Mouse (Mus musculus) right cerebral cortex, postnatal 14 days (tissue): ENCODE measurements around the gene Otor.

Experiments
- DNase-seq: peaks from one replicate; pipeline ENCODE4 v3.0.0; 2022

Otor gene

DNA sequence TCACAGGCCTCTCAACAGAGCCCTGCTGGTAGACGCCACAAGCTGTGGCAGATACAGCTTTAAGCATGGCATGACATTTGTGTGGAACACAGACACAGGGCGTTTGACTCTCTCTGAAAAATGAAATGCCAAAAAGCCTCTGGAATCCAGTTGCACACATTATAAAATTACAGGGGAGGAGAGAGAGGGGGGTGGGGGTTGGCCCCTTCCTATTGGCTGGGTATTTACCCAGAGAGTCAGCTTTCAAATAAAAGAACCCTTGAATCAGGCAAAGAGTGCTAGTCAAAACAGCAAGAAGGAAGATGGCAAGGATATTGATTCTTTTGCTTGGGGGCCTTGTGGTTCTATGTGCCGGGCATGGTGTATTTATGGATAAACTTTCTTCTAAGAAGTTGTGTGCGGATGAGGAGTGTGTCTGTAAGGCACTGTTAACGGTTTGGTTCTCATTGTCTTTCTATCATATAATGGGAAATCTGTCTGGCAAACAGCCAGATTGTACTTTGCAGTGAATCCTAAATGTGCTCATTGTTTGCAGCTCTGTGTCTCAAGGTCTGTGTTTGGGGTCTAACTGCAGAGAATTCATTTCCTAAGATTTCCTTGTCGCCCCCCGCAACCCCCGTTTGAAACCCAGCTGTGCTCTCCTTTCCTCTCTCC, at the start of gene Otor:
Gene Otor, plus strand, starts transcription at position 276 of the 654 bp plus-strand sequence.
- no peak for DNase-seq

DNA sequence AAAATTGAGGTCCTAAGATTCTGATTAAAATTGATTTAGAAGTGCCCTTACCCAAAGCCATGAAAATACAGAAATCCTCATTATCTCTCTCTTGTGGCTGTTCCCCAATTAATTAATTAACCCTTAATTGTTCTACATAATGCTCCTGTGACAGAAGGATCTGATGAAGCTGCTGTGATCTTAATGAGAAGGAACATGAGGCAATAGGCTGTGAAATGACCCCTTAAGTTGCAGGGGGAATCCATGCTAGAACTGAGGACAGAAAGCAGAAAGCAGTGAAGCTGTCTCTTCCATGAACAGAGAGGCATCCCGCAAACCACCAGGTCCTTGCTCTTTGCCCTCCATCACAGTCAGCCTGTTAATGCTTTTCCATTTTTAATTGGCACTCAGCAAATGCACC, 47.0 kb upstream of the Otor start:
- no peak for DNase-seq

DNA sequence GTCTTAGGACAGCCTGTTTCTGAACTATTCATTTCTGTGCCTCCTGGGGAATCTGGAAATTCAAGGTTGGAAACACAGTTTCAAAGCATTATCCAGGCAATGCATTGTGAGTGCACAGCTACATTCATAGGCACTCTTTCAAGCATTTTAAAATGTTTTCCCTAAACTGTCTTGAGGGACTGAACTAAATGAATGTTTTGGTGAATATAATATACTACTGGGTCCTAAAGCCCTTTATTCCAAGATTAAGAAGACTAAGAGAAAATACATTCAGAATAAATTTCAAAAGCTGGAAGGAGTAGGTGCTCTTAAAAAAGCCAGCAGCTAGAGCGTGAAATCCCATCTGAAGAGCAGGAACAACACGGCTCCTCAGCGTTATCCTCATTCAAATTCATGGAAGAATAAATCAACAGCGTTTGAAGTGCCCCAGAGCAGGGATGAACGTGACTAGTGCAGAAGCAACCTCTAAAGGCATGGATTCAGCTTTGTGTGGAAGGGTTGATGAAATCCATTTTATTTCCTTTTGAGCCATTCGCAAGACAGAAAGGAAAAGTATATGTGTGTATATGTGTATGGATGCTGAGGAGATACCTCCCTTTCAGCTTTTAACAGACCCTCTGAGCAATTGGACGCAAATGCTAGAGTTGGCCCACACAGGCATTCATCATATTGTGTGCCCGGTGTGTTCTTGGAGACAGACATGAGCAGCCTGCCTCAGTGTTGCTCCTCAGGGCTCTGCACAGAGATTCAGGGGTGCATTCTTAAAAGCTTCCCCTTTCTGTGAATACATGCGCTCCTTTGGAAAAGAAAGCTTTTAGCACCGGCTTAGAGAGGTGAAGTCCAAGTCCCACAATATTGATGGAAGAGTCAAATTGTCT, 45.7 kb upstream of the Otor start:
- no peak for DNase-seq

DNA sequence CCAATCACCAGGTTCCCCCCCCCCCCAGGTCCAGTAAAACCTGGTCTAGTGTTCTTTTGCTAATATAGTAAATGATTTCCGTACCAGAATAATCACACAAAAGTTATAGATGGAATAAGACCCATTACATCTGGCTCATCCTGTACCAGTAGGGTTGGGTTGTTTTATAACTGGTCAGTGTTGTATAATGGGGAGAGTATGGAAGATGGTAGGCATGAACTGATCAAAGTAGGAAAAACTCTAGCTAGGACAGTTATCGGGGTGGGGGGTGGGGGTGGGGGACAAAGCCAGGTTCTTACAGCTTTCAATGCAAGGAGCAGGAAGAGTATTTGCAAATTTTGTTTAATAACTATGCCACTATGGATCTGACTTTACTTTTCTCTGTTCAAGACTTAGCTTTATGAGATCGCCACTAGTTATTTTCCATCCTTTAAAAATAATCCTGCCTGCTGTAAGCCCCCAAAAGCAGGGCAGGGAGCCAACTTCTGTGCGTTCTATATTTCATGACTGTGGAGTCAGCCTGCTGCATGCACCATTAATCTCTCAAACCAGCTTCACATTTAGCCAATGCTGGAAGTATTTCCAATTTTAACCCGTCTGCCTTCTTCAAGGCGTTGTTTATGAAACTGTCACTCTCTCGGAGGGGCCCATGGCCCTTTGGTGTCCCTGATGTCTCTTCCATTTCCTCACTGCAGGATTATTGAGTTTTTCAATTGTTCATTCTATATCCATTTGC, 43.8 kb upstream of the Otor start:
- peak; percentile 56 for DNase-seq

DNA sequence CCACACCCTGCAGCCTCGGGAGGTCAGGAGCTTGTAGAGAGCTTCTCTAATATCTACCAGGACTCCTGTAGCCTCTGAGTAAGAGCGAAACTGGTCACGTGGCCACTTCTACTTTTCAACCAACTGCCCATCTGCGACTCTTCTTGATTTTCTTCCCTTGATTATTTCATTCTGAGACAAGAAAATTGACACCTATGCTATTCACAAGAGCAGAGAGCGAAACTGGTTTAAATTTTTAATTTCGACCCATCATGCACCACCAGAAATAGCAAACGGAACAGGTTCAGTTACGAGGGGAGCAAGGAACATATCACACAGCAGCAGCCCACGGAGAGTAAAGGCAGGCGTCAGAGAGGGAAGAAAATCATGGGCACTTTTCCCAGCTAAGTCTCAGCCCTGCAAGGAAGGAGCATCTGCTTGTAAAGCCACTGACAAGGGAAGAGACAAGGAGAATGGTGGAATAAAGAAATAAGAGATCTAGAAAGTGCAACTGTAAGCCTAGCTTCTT, 43.1 kb upstream of the Otor start:
- no peak for DNase-seq

DNA sequence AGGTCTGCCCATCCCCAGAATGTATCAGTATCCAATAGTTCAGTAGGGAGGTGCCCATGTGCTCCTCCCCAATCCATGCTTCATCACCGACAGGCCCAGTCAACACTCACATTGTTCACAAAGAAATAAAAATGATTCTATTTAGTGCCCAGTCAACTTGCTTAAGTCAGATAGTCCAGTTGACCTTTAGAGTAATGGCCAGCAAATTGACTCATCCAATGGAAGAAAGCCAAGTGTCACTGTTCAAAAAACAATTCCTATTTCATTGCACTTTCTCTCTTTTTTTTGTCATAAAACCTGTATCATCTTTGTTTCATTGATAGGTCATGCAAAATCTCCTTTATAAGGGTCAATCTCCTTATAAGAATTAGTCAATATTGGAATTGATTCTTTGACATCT, 36.7 kb upstream of the Otor start:
- DNase-seq = no peak

DNA sequence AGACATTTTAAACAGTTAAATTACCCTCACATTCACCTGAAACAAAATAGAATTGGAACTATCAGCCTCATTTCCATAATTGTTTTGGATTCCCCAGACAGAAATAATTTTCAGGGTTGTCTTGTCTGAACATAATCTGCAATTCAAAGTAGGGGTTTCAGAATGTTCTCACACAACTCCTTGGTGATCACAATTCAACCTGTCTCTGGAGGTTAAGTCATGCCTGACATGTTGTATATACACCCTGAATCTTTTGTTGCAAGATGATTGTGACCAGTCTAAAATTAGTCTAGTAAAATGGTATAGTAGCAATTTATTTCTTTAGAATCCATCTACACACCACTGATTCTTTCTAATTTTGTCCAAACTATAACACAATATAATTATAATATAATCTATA, 23.0 kb upstream of the Otor start:
- DNase-seq = no peak

DNA sequence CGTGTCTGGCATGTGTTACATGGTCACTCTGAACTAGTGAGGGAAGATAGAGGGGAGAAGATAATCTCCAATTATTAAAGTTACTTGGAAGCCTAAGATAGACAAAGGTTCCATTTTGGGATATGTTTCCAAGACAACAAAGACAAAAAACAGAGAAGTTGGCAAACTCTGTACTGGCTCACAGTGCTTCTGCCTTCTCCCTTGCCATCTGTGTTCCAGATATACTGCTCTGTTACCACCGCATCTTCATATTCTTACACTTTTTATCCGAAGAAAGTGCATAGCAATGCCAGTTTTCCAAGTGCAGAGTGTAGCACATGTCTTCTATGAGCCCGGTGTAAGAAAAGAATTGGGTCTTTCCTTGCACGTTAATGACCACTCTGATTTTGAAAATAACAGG, 21.5 kb upstream of the Otor start:
- DNase-seq = no peak

DNA sequence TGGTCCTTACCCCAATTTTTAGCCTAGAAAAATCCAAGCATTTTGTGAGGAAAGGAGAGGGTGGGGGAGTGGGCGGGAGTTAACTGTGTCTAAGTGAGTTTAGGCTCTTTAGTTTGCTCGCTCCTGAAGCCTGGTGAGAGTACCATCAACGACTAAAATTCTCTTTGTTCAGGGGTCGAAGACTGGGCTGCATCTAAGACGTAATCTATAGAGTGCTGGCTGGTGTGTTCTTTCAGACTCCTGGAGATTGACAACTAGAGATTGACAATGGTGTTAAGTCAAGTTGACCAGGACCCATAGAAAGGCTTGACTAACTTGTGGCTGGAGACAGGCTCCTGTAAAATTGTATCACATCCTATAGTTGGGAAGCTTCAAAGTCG, 15.9 kb upstream of the Otor start:
- DNase-seq = no peak

DNA sequence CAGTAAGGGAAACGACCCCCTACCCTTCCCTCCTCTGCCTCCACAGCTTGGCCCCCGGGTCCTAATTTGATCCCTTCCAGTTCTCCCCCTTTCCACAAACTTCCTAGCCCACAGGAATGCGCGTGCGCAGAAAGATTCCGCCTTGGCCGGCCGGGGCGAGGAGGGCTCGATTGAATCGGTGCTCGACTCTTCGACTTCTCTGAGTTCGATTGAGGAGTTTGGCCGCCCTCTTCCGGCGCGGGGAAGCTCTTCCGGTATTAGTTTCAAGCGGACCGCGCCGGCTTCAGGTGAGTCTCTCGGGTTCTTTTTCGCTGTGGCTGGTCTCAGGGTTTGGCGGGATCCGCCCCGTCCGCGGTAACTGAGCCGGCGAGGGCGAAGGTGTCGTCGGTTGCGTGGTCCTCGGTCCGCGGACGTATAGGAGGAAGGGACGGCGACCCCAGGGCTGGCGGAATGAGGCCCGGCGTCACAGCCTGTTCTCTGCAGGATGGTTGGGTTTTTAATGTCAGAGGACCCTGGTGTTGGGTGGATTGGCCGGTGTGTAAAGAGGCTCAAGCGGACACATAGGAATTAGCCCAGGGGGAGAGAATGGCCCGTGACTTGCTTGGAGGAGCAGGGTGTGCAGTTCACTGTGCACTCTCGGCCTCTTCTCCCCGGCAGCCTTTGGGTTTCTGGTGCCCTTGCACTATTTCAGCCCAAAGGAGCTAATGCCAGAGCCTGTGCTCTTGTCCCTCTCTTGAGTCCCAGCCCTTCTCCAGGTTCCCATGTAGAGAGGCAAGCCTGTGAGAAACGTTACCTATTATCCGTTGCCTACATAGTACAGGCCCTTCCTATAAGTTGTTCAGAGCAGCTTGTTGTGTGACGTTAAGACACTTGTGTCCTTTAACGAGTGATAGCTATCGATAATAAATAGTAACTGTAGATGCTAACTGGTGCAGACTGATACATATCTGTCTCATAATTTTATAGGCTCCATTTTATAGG, 15.2 kb upstream of the Otor start, which contains the start of gene Snrpb2:
Gene Snrpb2, plus strand, starts transcription at position 228 of the 981 bp plus-strand sequence.
- DNase-seq = peak; percentile 88

DNA sequence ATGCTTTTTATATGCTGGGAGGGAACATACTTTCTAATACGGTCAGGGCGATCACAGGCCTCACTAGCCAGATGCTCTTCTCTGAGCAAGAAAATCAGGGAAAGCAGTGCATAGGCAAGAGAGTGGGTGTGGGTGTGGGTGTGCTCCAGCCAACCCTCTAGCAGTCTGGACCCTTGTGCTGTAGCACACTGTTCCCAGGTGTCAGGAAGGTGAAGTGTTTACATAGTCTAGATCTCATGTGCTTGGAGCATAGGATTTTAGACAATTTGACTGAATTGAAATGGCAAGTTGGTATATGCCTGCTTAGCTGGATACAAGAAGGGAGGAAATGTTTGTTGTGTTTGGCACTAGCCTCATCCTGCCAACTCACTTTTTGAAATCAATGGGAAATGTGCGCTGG, 12.4 kb upstream of the Otor start:
- no peak for DNase-seq

DNA sequence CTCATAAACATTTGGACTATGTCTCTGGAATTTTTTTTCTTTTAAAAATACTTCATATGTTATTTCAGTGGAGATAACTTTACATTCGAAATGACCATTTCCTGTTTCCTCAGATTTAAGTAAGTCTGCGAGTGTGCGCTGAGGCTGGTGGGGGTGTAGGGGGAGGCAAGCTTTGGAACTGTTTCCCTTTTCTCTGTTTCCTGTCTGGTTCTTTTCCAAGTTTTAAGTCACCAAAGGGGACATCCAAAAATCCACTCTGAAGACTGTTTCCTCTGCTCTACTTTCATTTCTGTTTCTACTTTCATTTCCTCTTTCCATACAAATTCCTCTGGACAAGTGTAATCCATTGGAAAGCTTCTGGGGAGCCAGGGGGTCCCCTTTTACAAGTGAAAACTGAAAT, 3.4 kb downstream of the Otor start:
- DNase-seq = no peak

DNA sequence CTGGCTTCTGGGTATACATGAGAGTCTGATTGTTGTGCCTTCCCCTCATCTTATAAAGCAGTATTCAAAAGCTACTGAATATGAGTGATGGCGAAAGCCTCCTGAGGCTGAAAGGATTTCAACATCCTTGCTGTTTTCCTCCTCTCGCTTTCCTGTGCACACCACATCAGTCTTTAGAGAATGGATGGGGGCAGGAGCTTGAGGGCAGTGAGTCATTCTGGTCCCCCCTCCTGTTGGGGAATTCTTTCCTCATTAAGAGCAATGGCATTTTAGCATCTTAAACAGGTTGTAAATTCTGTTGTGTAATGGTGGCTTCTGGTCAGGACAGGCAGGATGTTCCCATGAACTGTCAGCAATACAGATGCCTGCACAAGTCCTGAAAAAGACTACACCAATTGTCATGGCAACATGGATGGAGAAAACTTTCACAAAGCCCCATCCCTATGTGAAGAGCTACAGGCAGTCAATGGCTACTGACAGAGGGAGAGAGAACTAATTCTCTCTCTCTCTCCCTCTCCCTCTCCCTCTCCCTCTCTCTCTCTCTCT, 6.7 kb downstream of the Otor start:
- no peak for DNase-seq

DNA sequence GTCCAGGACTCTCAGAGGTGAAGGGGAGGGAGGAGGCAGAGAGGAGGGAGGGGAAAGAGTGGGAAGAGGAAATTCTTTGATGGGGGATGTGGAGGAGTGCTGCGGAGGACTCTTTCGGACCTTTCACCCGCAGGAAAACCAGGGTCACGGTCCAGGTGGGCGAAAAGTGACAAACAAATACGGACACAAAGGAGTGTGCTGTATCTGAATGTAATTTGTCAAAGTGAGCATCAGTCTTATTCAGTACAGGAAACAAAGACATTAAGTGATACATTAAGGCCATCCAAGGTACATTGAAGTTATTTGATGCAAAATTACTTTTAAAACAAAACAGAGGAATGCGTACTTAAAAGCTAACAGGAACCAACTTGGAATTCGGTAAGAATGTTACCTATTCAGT, 11.6 kb downstream of the Otor start:
- no peak for DNase-seq

DNA sequence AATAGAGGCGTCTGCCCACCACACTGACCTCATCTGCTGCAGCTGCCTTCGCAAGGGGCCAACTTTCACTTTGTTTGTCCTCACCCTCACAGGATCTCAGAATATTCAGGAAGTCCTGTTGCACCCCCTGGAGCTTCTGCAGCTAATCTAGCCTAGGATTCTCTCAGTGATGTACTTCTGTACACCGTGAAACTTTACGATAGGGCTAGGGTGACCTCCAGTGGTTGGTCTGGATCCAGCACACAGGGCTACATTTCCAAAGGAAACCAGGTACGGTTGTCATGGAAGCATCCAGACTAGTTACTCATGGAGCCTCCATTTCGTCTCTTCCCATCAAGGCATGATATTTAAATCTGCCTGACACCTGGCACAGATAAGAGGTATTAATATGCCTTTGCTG, 15.5 kb downstream of the Otor start:
- DNase-seq = peak; percentile 77

DNA sequence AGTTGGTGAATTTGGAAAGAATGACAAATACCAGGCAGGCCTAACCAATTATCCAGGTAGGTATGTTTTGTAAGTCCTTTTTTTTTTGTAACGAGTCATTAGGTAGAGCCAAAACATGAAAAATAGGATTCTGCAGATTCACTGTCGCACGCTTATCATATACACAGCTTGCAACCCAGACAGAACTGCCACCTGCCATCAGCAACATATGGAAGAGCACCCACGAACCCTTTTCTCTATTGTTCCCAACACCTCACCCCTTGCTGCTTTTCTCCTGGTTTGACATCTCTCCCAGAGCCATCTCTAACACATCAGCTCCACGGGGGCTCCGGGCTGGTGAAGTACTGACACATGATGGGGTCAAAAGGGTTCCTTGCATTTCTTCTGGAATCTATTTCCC, 16.5 kb downstream of the Otor start:
- DNase-seq = no peak

DNA sequence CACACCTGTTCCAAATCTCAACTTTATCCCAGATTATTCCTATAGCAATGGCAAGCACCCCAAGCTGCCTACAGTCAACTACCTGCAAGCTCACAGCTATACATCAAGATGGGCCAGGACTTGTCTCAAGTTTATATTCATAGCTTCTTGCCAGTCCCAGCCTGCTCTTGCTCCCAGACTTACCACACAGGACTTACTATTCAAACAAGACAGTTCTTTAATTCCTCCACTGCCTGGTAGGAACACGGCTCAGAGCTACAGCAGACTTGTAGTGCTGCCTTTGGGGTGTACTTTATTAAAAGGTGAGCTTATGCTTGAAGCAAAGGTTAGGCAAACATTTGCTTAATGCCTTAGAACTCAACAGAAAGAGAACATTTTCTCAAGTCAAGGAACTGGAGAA, 18.9 kb downstream of the Otor start:
- no peak for DNase-seq

DNA sequence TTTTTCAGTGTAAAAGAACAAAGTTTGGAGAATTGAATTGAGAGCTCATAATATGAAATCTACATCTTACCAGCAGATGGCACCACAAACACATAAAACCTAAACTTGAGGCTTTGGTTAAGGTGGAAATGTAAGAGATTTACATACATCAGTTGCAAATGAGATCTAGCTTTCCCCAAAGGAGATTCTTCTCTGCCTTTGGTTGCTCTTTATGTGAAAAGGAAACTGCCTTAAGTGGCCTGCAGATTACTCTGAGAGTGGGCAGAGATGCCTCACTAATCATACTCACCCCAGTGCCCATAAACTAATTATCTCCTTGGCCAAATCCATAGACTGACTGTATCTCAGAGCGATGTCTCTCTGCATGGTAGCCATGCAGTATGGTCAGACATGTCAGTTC, 35.6 kb downstream of the Otor start:
- DNase-seq = no peak

DNA sequence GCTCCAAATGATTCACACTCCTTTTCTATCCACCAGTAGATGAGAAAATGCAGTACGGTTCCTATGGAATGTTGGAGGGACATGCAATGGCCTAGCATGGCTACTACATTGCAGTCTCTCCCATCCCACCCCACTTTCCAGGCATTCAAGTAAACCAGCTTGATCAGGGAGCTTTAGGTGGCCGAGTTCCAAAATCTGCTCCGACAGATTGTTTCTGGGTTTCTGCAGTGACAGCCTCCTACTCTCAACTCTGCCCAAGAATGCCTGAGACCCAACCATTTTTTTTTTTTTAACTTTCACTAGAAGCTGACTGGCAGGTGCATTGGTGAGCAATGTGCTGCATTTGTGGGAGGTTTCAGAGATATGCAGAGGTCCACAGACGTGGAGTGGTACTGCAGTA, 36.4 kb downstream of the Otor start:
- peak; percentile 61 for DNase-seq

DNA sequence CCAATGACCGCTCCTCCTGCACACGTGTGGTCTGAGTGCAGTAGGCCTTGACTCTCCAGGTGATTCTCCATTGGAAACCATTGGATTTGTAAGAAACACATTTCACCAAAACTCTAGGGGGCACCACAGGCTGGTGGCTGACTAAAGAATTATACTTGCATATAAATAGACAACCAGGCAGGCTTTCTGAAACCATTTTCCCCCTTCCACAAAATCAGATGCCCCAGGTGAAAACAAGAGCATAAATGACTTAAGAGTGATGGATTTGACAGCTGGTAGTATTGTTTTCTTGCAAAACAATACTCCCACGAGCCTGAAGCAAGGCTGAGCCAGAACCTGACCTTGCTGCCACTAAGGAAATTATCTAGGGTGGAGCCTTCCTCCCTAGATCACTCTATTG, 39.2 kb downstream of the Otor start:
- peak; percentile 44 for DNase-seq

DNA sequence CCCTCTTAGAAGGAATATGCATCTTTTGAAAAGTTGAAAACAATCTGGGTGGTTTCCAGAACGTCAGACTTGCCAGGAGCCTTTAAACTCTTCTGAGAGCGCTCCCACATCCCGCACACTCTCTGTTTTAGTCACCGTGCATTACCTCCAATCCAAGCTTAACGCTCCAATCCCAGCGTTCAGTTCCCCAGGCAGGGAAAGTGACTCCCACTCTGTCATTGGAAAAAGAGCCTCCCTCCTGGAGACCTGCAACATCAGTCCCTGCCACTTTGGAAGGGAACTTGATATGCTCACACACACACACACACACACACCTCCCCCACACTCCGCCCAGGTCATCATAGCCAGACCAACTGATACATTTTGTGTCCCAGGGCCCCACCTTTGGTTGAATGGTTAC, 39.9 kb downstream of the Otor start:
- no peak for DNase-seq

DNA sequence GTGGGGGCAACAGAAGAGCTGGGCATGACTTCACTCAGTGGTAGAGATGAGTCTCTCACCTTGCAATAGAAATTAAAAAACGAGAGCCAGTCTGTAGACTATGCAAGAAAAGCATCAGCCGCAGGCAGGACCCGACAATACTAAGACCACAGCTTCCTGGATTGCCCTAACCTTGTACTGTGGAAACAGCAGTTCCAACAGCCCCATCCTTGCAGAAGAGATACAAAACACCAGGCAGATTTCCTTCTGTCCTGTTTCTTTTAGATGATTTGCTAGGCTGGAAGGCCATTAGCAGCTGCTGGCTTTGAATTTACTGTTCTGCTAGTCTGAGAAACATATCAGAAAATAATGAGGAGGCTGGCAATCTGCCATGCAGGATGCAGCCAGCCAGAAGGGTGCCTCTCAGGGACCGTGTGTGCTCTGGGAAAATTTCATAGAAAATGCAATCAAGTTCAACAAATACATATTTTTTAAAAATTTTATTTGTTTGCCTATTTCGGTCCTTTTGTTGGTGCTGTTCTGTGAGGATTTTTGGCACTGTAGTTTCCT, 52.9 kb downstream of the Otor start:
- peak; percentile 16 for DNase-seq
